Mouse (Mus musculus) erythroblast, embryonic 14.5 days (primary cell): Measurements from ENCODE around the gene Cacnb1.

Experiments
- GATA1 ChIP-seq: IDR thresholded peaks from 2 replicates; pipeline ENCODE4 v1.6.1; 2012; ENCODE audit warnings: low read length, inconsistent platforms, mixed read lengths
- TAL1 ChIP-seq: IDR thresholded peaks from 3 replicates; pipeline ENCODE4 v1.6.1; 2012; ENCODE audit warnings: low read length, inconsistent platforms, mixed read lengths

GRCm38 (mm10) chr11:97959300-97959680 lies 63.5 kb downstream of the Cacnb1 start:
- TF ChIP-seq TAL1: no peak
- TF ChIP-seq GATA1: no peak
